Mouse (Mus musculus): Measurements from ENCODE around the gene Yif1a. TPM values are rescaled to one million over a fixed set of nuclear protein-coding genes. Genes with fewer than 3 reads are reported as not detected.

The Yif1a gene
- polyA plus RNA-seq, 1 experiment from 2014 or later: 61.6 TPM

DNA sequence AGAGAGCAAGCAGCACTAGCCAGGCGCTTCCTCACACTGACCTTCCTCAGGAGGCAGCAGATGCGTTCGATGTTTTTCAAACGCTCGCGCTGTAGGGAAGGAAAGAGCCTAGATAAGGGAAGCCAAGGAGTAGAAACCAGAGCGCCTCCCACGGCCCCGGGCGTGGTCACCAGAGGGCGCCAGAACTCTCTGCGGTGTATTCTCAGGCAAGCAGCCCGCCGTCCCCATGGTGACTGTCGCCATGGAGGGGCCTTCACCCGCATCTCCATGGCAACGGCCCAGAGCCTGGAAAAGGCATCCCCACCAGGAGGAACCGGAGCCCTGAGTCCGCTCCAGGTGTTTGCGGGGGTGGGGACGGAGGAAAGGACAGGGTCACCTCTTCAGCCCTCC lies 5.9 kb downstream of the Yif1a start:
- H3K4me3 ChIP-seq: peak overlapping the region; percentile 78
- H3K9ac ChIP-seq (replicated peaks): peak overlapping the region; percentile 32
- H3K36me3 ChIP-seq: peaks cover 36% of the 10 kb centered on the region
- WGBS: 0% methylated on average over 21 of the region's 21 CpGs
- H3K4me1 ChIP-seq: peaks cover 64% of the 10 kb centered on the region
- peak overlapping the region; percentile 93 for H3K4me2 ChIP-seq (replicated peaks)
- no peaks in the 10 kb centered on the region for H3K27me3 ChIP-seq
- peak overlapping the region; percentile 93 for H3K27ac ChIP-seq (replicated peaks)
- ATAC-seq (ENCODE audit: low FRiP score, low read depth): peak; percentile 68
- no peaks in the 10 kb centered on the region for H3K9me3 ChIP-seq

DNA sequence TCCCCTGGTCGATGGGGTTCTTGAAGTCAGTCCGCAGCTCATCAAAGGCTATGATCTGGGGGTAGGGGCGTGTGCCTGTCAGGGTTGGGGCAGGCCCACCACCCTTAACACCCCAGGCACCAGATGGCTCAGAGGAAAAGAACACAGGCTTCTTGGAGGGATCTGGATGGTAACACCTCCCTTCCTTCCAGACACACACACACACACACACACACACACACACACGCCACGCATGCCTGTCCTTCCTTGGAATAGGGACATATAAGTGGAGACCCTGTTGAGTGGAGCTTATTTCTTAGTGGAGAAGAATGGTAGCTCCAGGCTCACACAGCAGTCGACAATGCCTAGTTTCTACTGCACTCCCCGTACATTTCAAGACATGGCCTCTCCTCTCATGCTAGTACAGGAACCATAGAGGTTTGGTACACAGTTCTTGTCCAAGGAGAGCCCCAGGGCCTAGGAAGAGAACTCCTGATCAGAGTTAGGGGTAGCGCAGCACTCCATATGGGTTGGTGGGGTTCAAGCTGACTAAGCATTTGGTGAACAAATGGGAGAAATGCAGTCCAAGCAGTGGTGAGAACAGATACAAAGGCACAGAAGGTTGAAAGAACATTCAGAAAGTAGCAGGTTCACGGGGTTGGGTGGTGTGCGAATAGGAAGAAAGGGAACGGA lies 6.5 kb downstream of the Yif1a start:
- ATAC-seq (ENCODE audit: low FRiP score, low read depth): no peak; the same call in none of the 2 replicates
- H3K4me2 ChIP-seq (replicated peaks): peak overlapping the region; percentile 93
- 33% methylated on average over 11 of the region's 11 CpGs for WGBS
- H3K27ac ChIP-seq (replicated peaks): peak overlapping the region; percentile 93
- H3K36me3 ChIP-seq: peaks cover 41% of the 10 kb centered on the region
- H3K27me3 ChIP-seq: no peaks in the 10 kb centered on the region
- H3K4me1 ChIP-seq: peaks cover 66% of the 10 kb centered on the region
- peak overlapping the region; percentile 78 for H3K4me3 ChIP-seq
- peak overlapping the region; percentile 32 for H3K9ac ChIP-seq (replicated peaks)
- H3K9me3 ChIP-seq: no peaks in the 10 kb centered on the region

DNA sequence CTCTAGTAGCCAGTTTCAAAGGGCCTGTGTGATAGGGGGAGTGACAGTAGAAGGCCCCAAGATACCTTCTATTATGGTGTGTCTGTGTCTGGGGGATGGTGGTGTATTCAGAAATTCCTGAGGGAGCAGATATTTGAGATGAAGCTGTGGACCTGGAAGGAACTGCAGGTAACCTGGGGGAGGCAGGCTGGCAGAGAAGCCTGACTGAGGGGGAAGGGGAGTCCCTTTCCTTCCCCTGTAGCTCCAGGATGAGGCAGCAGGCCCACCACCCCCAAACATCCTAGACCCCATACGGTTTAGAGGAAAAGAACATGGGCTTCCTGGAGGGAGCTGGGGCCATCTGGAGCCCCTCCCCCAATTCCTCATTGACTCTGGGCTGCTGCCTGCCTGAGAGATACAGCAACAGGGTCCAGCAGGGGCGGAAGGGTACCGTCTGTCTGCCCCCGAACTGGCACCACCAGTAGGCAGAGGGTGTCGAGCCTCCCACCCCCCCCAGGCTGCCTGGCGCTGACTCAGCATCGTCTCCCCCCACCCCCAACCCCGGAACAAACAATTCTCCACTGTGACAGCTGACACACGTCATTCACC lies 7.6 kb downstream of the Yif1a start:
- H3K9me3 ChIP-seq: no peaks in the 10 kb centered on the region
- no peaks in the 10 kb centered on the region for H3K27me3 ChIP-seq
- H3K4me1 ChIP-seq: peaks cover 66% of the 10 kb centered on the region
- no peak for ATAC-seq (ENCODE audit: low FRiP score, low read depth)
- peak overlapping the region; percentile 98 for H3K9ac ChIP-seq (replicated peaks)
- H3K4me2 ChIP-seq (replicated peaks): peak overlapping the region; percentile 93
- 4% methylated on average over 9 of the region's 9 CpGs for WGBS
- peak overlapping the region; percentile 93 for H3K27ac ChIP-seq (replicated peaks)
- H3K36me3 ChIP-seq: peaks cover 44% of the 10 kb centered on the region
- H3K4me3 ChIP-seq: peak overlapping the region; percentile 78

DNA sequence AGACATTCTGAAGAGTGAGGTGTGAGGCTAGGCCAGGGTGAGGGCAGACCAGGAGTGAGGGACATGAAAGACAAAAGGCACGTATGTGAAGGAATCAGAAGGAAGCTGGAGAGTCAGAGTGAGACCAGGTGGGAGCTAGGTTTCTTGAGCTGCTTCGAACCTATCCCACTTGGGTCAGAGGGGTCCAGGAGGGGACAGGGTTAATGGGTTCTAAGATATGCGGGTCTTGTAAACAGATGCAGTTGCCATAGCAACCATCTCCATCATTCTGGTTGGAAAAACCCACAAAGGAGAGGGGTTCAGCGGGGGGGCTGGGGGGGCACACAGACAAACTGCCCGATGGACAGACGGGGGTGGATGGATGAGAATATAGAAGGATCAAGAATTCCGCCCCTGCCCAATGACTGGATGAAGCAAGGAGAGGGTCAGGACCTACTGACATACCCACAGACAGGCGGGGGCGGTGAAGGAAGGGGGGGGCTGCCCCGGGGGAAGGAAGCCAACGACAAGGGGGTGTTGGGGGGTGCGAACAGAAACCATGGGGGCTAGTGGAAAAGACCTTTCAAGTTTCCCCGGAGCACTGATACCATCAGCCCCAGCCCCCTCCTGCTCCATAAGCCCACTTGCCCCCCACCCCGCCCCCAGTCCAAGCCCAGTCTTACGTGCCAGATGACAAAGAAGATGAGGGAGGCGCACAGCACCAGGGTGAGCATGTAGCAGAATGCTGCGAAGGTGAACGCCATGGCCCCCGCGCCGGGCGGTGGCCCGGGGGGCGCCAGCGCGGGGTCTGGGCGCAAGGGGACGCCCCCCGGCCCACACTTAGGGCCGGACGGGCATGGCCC lies 9.4 kb downstream of the Yif1a start:
- peaks cover 45% of the 10 kb centered on the region for H3K36me3 ChIP-seq
- peak; percentile 8 for ATAC-seq (ENCODE audit: low FRiP score, low read depth)
- peak overlapping the region; percentile 98 for H3K9ac ChIP-seq (replicated peaks)
- peak overlapping the region; percentile 93 for H3K27ac ChIP-seq (replicated peaks)
- peak overlapping the region; percentile 93 for H3K4me2 ChIP-seq (replicated peaks)
- 3% methylated on average over 28 of the region's 31 CpGs for WGBS
- no peaks in the 10 kb centered on the region for H3K9me3 ChIP-seq
- H3K4me1 ChIP-seq: peaks cover 66% of the 10 kb centered on the region
- peak overlapping the region; percentile 78 for H3K4me3 ChIP-seq
- no peaks in the 10 kb centered on the region for H3K27me3 ChIP-seq

DNA sequence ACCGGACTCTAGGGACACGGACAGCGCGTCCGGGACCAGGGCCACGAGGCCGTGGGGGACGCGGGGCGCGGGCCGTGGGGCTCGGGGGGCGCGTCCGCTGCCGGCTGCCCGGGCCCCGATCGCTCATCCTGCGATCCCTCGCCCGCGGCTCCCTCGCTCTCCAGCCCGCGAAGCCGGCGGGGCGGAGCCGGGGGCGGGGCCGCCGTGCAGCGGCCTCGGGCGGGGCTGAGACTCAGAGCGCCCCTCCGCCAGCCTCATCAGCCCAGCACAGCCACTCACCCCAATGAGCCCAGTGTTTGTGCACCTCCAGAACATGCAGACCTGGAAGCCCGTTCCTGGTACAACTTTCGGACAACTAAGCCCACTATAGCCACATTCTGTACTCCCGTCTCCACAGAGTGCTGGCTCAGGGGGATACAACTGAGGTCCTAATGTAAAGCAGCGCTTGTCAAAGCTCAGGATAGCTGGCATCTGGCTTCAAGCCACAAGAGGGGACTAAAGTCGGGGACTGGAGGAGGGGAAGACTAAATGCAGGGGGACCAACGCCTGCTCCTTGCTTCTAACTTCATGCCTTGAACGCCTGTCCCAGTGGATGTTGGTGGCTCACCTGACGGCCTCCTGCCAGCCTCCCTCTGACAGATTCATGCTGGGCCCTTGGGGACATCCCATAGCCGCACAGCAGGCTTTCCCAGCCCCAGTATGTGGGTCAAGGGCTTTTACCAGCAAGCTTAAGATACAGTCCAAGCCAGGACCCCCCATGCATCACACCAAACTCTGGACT lies 10.2 kb downstream of the Yif1a start, which contains the start of gene Cnih2:
Gene Cnih2, minus strand, starts transcription at position 159 of the 781 bp plus-strand sequence.
- no peaks in the 10 kb centered on the region for H3K9me3 ChIP-seq
- 3% methylated on average over 43 of the region's 48 CpGs for WGBS
- peak within 1 kb of the TSS; percentile 93 for H3K27ac ChIP-seq (replicated peaks)
- peaks cover 45% of the 10 kb centered on the region for H3K36me3 ChIP-seq
- peak within 1 kb of the TSS; percentile 93 for H3K4me2 ChIP-seq (replicated peaks)
- peak within 1 kb of the TSS; percentile 78 for H3K4me3 ChIP-seq
- peaks cover 59% of the 10 kb centered on the region for H3K4me1 ChIP-seq
- H3K9ac ChIP-seq (replicated peaks): peak within 1 kb of the TSS; percentile 98
- peak; percentile 59 for ATAC-seq (ENCODE audit: low FRiP score, low read depth)
- no peaks in the 10 kb centered on the region for H3K27me3 ChIP-seq

DNA sequence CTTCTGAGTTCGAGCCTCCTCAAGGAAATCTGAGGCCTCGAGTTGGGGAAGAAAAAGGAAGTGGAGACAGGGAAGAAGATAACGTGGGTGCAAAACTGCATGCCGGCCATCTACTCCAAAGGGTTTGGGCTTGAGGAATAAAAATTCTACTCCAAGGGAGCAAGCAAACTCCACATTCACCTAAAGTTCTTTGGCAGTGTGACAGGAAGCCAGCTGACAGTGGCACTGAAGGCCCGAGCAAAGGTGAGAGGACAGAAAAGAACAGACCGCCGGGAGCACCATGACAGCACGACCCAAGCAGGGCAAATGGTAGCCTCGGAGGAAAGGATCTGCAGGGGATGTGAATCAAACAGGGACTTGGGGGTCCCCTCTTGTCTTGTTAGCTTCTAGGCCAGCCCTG lies 17.7 kb downstream of the Yif1a start:
- ATAC-seq (ENCODE audit: low FRiP score, low read depth): no peak
- peak overlapping the region; percentile 82 for H3K4me2 ChIP-seq (replicated peaks)
- H3K27me3 ChIP-seq: no peaks in the 10 kb centered on the region
- H3K27ac ChIP-seq (replicated peaks): peak overlapping the region; percentile 93
- peaks cover 18% of the 10 kb centered on the region for H3K4me1 ChIP-seq
- peak overlapping the region; percentile 78 for H3K9ac ChIP-seq (replicated peaks)
- H3K4me3 ChIP-seq: peak overlapping the region; percentile 54
- 27% methylated on average over 9 of the region's 9 CpGs for WGBS
- no peaks in the 10 kb centered on the region for H3K9me3 ChIP-seq
- peaks cover 69% of the 10 kb centered on the region for H3K36me3 ChIP-seq

DNA sequence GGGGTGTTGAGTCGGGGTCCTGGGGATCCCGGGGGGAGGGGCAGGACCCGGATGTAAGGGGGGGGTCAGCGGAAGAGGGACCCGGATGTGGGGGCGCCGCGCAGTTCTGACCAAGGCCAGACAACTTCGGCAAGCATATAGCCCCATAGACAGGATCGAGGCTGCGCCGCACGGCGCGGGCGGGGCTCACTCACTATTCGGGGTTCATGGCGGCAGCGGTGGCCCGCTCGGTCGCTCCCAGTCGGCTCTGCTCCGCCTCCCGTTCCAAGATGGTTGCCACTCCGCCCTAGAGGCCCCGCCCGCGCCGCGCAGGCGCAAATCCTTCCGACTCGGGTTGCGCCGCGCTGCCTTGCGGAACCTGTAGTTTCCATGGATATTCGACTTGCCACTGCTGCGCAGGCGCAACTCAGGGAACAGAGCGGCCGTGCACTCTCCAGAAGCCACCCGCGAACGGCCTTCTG lies 18.4 kb downstream of the Yif1a start, which contains the start of gene Rab1b:
Gene Rab1b, minus strand, starts transcription at position 342 of the 461 bp plus-strand sequence.
- H3K4me2 ChIP-seq (replicated peaks): peak within 1 kb of the TSS; percentile 82
- H3K27ac ChIP-seq (replicated peaks): peak within 1 kb of the TSS; percentile 93
- peak; percentile 92 for ATAC-seq (ENCODE audit: low FRiP score, low read depth)
- peaks cover 18% of the 10 kb centered on the region for H3K4me1 ChIP-seq
- no peaks in the 10 kb centered on the region for H3K9me3 ChIP-seq
- H3K4me3 ChIP-seq: peak within 1 kb of the TSS; percentile 54
- peak within 1 kb of the TSS; percentile 78 for H3K9ac ChIP-seq (replicated peaks)
- H3K36me3 ChIP-seq: peaks cover 70% of the 10 kb centered on the region
- no peaks in the 10 kb centered on the region for H3K27me3 ChIP-seq
- 0% methylated on average over 46 of the region's 46 CpGs for whole genome bisulfite sequencing

DNA sequence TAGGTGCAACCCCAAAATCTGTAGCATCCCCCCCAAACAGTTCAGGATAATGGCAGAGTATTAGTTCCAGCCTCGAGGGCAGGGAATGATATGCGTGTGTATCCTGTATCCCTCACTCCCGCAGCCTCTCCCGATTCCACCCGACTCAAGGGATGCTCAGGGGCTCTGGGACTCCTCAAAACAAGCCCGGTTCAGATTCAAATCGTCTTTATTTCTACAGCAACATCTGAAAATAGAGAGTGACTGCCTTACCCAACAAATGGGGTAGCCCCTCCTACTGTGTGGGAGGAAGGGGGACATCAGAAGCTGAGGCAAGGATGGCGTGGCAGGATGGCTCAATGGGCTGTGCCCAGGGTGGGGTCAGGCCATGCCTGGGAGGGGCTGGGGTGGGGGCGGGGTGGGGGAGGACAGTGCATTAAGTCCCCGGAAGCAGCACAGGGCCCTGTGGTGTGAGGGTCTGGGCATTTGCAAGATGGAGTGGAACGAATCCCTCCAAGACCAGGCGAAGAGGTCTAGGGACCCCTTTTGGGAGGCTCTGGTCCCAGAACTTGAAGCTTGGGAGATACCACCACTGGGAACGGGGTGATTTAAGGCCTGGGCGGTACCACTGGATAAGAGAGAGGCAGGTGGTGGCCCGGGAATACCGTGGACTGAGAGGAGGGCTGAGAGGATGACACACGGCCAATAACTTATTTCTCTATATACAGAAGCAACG lies 19.4 kb downstream of the Yif1a start:
- H3K4me2 ChIP-seq (replicated peaks): no peak overlapping the region
- H3K4me3 ChIP-seq: no peak overlapping the region
- peak; percentile 14; the same call in 1 of the 2 replicates for ATAC-seq (ENCODE audit: low FRiP score, low read depth)
- H3K27me3 ChIP-seq: no peaks in the 10 kb centered on the region
- H3K27ac ChIP-seq (replicated peaks): peak overlapping the region; percentile 4; the same call in 1 of the 2 replicates
- H3K9me3 ChIP-seq: no peaks in the 10 kb centered on the region
- 73% methylated on average over 18 of the region's 18 CpGs for WGBS
- H3K4me1 ChIP-seq: peaks cover 18% of the 10 kb centered on the region
- 0 out of 2 replicates have a peak overlapping the region, but pooled peaks have one; percentile 4 for H3K9ac ChIP-seq (replicated peaks)
- H3K36me3 ChIP-seq: peaks cover 69% of the 10 kb centered on the region

DNA sequence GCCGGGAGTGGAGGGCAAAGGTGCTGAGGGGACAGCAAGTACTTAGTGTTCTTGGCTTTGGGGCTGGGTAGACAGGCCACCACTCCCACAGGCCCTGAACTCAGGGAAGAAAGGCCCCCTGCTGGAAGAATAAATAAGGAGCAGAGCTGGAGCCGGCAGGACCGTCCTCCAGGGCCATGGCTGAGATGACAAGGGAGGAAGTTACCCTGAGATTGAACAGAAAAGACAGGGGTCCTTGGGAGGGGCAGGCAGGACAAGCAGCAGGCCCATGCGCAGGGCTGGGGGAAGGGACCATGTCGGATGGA lies 19.9 kb downstream of the Yif1a start:
- Histone ChIP-seq H3K9me3 (no peaks in the 10 kb centered on the region), H3K4me3 (no peak overlapping the region), H3K27me3 (no peaks in the 10 kb centered on the region), H3K27ac (replicated peaks) (0 out of 2 replicates have a peak overlapping the region, but pooled peaks have one; percentile 4), H3K4me1 (peaks cover 18% of the 10 kb centered on the region), H3K4me2 (replicated peaks) (no peak overlapping the region), H3K9ac (replicated peaks) (0 out of 2 replicates have a peak overlapping the region, but pooled peaks have one; percentile 4), H3K36me3 (peaks cover 69% of the 10 kb centered on the region)
- no peak for ATAC-seq (ENCODE audit: low FRiP score, low read depth)
- WGBS: 19% methylated on average over 5 of the region's 5 CpGs

DNA sequence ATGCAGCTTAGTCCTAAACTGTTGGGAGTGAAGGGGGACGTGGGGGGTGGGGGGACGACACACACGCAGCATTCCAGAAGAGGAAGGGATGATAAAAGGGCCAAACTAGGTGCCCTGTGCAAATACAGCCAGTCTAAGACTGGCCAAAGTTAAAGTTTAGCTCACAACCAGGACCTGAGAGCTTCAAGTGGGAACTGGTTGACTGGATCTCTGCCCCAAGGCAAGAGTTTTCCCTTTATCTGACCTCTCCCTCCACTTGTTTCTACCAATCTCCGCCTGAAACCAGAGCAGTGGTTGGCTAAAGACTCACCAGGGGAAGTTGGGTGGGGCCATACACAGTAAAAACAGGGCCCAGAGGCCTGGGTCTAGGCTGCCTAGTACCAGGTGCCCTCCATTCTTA lies 20.4 kb downstream of the Yif1a start:
- Histone ChIP-seq H3K4me2 (replicated peaks) (no peak overlapping the region), H3K4me1 (peaks cover 18% of the 10 kb centered on the region), H3K4me3 (no peak overlapping the region), H3K27ac (replicated peaks) (0 out of 2 replicates have a peak overlapping the region, but pooled peaks have one; percentile 4), H3K9me3 (no peaks in the 10 kb centered on the region), H3K27me3 (no peaks in the 10 kb centered on the region), H3K9ac (replicated peaks) (no peak overlapping the region; the same call in 1 of the 2 replicates), H3K36me3 (peaks cover 69% of the 10 kb centered on the region)
- 67% methylated on average over 4 of the region's 4 CpGs for WGBS
- ATAC-seq (ENCODE audit: low FRiP score, low read depth): no peak

All from midbrain, embryonic 12.5 days (tissue).